Mouse (Mus musculus): Measurements from ENCODE around the gene Pde8b. TPM values are rescaled to one million over a fixed set of nuclear protein-coding genes. Genes with fewer than 3 reads are reported as not detected.

Gene Pde8b
- total and polyA plus RNA-seq, 2 experiments from 2014 or later, result 8.1 to 26.4 TPM

DNA sequence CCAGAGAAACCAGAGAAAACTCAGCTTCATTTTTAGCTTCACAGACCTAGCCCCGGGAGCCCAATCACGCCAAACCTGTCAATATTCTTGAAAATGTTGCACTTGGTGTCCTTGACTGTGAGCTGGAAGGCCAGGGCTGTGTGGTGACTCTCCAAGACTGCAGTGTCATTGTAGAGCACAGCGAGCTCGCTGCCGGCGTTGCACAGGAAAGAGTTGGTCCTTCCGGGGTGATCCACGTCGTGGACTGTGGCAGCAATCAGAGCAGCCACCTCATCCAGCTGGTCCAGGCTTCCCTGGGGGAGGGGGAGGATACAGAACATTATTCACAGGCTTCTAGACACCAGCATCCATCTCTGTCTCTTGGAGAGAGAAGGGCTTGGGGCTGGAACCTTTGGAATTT lies 216.0 kb downstream of the Pde8b start:
- Histone ChIP-seq H3K9ac (replicated peaks; ENCODE audit: low read length) (no peak overlapping the region), H3K27ac (no peak overlapping the region), H3K4me3 (ENCODE audit: low read length) (no peak overlapping the region), H3K4me1 (ENCODE audit: insufficient read depth, low read length) (no peaks in the 10 kb centered on the region; the same call in 1 of the 2 replicates), H3K9me3 (ENCODE audit: low read length) (no peaks in the 10 kb centered on the region), H3K4me2 (ENCODE audit: low read depth, low read length) (no peak overlapping the region), H3K27me3 (ENCODE audit: insufficient read depth, low read length) (no peaks in the 10 kb centered on the region), H3K36me3 (ENCODE audit: insufficient read depth, low read length) (no peaks in the 10 kb centered on the region)
- TF ChIP-seq CTCF (IDR thresholded peaks at IDR 0.05; ENCODE audit: low read depth), result no peak
- 84% methylated on average over 9 of the region's 9 CpGs for whole genome bisulfite sequencing
- ATAC-seq, result no peak
- DNase-seq (ENCODE audit: low spot score), result no peak

DNA sequence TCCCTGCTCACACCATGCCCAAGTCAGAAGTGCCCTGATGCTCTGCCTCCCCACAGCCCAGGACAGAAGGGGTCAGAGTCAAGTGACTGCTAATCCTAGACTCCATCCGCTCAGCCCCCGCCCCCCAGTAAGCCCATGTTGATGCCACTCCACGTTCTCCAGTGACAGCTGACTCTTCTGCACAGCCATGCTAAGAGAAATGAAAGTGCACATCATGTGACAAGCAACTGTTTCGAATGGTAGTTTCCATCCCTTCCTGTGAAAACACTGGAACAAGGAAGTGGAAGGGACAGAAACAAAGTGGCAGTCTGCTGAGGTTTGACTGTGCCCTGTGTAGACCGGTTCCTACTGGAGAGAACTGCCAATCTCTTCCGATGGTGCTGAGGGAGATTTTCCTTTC lies 217.2 kb downstream of the Pde8b start:
- 79% methylated on average over 6 of the region's 6 CpGs for WGBS
- Histone ChIP-seq H3K36me3 (ENCODE audit: insufficient read depth, low read length) (no peaks in the 10 kb centered on the region), H3K4me2 (ENCODE audit: low read depth, low read length) (no peak overlapping the region), H3K9me3 (ENCODE audit: low read length) (no peaks in the 10 kb centered on the region), H3K4me3 (ENCODE audit: low read length) (no peak overlapping the region), H3K9ac (replicated peaks; ENCODE audit: low read length) (no peak overlapping the region), H3K27me3 (ENCODE audit: insufficient read depth, low read length) (no peaks in the 10 kb centered on the region), H3K27ac (no peak overlapping the region), H3K4me1 (ENCODE audit: insufficient read depth, low read length) (no peaks in the 10 kb centered on the region; the same call in 1 of the 2 replicates)
- DNase-seq (ENCODE audit: low spot score) (no peak), ATAC-seq (no peak)
- no peak for TF ChIP-seq CTCF (IDR thresholded peaks at IDR 0.05; ENCODE audit: low read depth)

DNA sequence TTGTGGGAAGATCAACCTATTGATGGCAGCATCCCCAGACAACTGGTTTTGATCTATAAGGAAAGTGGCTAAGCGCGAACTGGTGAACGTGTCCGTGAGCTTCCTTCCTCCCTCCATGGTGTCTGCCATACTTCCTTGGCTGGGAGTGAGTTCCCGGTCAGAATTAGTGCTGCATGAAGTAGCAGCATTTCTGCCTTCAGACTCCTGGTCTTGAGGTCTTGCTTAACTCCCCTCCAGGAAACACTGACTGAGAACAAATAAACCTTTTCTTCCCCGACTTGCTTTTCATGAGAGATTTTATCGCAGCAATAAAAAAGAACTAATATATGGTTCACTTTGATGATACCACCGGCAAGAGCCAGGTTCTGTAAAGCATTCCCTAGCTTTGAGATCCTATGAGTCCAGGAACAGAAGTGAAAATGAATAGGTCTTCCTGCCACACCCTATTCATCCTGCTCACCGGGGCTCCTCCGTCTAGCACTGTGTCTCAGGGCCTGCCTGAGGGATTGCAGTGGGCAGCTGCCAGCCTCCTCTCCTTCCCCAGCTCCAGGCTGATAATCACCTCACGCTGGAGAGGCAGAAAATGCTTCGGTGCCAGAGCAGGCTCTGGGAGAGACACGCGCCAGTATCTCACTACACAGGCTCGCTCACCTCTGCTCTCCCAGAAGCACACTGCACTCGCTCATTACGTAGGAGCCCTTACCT lies 217.9 kb downstream of the Pde8b start:
- Histone ChIP-seq H3K9ac (replicated peaks; ENCODE audit: low read length) (no peak overlapping the region), H3K27me3 (ENCODE audit: insufficient read depth, low read length) (no peaks in the 10 kb centered on the region), H3K27ac (0 out of 2 replicates have a peak overlapping the region, but pooled peaks have one; percentile 20), H3K9me3 (ENCODE audit: low read length) (no peaks in the 10 kb centered on the region), H3K4me2 (ENCODE audit: low read depth, low read length) (no peak overlapping the region), H3K4me3 (ENCODE audit: low read length) (no peak overlapping the region), H3K4me1 (ENCODE audit: insufficient read depth, low read length) (no peaks in the 10 kb centered on the region; the same call in 1 of the 2 replicates), H3K36me3 (ENCODE audit: insufficient read depth, low read length) (no peaks in the 10 kb centered on the region)
- 0 out of 2 replicates have a peak, but pooled peaks have one; percentile 30 for ATAC-seq
- TF ChIP-seq CTCF (IDR thresholded peaks at IDR 0.05; ENCODE audit: low read depth), result no peak
- 58% methylated on average over 17 of the region's 17 CpGs for WGBS
- DNase-seq (ENCODE audit: low spot score), result peak; percentile 25

DNA sequence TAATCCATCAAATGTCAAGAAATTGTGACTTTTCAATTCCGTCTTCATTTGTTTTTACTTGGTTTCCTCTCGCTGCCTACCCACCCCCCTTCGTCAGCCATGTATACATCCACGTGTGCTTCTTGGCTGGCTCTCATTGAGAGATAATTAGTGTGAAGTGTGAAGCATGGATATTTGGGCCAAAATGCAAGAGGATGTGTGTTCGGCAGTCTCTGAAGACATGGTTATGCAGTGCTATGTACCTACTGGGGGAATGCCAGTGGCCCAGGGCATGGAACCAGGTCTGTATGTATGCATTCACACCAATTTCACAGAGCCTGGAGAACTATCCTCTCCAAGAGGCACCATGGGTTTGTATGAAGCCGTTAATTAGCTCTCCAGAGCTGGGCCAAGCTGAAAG lies 219.3 kb downstream of the Pde8b start:
- Histone ChIP-seq H3K9me3 (ENCODE audit: low read length) (no peaks in the 10 kb centered on the region), H3K27me3 (ENCODE audit: insufficient read depth, low read length) (no peaks in the 10 kb centered on the region), H3K4me1 (ENCODE audit: insufficient read depth, low read length) (no peaks in the 10 kb centered on the region; the same call in 1 of the 2 replicates), H3K36me3 (ENCODE audit: insufficient read depth, low read length) (peaks cover 4% of the 10 kb centered on the region; the same call in 1 of the 2 replicates), H3K27ac (no peak overlapping the region), H3K4me3 (ENCODE audit: low read length) (no peak overlapping the region), H3K9ac (replicated peaks; ENCODE audit: low read length) (no peak overlapping the region), H3K4me2 (ENCODE audit: low read depth, low read length) (no peak overlapping the region)
- TF ChIP-seq CTCF (IDR thresholded peaks at IDR 0.05; ENCODE audit: low read depth), result no peak
- ATAC-seq, result no peak
- no peak for DNase-seq (ENCODE audit: low spot score)
- 83% methylated on average over 6 of the region's 6 CpGs for whole genome bisulfite sequencing

DNA sequence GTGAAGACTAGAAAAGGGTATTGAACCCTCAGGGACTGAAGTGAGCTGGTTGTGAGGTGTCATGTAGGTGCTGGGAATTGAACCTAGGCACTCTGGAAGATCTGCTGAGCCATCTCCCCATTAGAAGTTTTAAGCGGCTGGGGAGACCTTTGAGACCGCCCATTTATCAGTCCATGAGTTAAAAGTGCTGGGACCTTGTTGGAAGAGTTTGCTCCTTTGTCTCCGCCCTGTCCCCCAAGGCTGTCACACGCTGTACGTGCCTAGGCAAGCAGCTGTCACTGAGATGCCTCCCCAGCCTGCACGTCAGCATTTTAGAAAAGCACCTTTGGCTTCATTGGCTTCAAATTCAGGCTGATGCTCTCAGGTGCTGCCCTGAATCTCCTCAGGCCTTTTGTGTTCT lies 229.9 kb downstream of the Pde8b start:
- Histone ChIP-seq H3K27me3 (ENCODE audit: insufficient read depth, low read length) (no peaks in the 10 kb centered on the region), H3K9me3 (ENCODE audit: low read length) (no peaks in the 10 kb centered on the region), H3K36me3 (ENCODE audit: insufficient read depth, low read length) (no peaks in the 10 kb centered on the region; the same call in 1 of the 2 replicates), H3K4me3 (ENCODE audit: low read length) (no peak overlapping the region), H3K27ac (no peak overlapping the region), H3K4me2 (ENCODE audit: low read depth, low read length) (no peak overlapping the region), H3K9ac (replicated peaks; ENCODE audit: low read length) (no peak overlapping the region), H3K4me1 (ENCODE audit: insufficient read depth, low read length) (no peaks in the 10 kb centered on the region)
- WGBS, result 85% methylated on average over 6 of the region's 6 CpGs
- DNase-seq (ENCODE audit: low spot score), result no peak
- no peak for ATAC-seq
- no peak for TF ChIP-seq CTCF (IDR thresholded peaks at IDR 0.05; ENCODE audit: low read depth)

DNA sequence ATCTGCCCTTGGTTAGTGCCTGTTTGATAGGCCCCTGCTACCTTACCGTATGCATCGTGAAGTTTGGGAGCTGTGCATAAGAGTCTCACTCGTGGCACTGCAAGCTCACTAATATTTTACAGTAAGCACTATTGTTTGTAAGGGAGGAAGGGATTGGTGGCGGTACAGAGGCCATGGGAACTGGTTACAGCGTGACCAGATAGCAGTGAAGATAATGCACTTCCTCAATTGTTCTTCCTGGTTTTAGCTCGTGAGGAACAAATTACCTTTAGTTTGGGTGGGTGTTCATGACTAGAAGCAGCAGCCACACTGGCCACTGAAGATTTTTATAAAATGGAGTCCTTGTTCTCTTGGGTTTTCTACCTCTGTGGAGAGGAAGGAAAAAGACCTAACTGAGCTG lies 230.8 kb downstream of the Pde8b start:
- H3K9me3 ChIP-seq (ENCODE audit: low read length), result no peaks in the 10 kb centered on the region
- no peak overlapping the region; the same call in 1 of the 2 replicates for H3K27ac ChIP-seq
- H3K4me3 ChIP-seq (ENCODE audit: low read length), result no peak overlapping the region
- DNase-seq (ENCODE audit: low spot score) (no peak), ATAC-seq (no peak)
- no peak for TF ChIP-seq CTCF (IDR thresholded peaks at IDR 0.05; ENCODE audit: low read depth)
- H3K27me3 ChIP-seq (ENCODE audit: insufficient read depth, low read length), result no peaks in the 10 kb centered on the region
- H3K36me3 ChIP-seq (ENCODE audit: insufficient read depth, low read length), result no peaks in the 10 kb centered on the region; the same call in 1 of the 2 replicates
- no peak overlapping the region for H3K4me2 ChIP-seq (ENCODE audit: low read depth, low read length)
- no peaks in the 10 kb centered on the region for H3K4me1 ChIP-seq (ENCODE audit: insufficient read depth, low read length)
- WGBS, result 86% methylated on average over 6 of the region's 6 CpGs
- H3K9ac ChIP-seq (replicated peaks; ENCODE audit: low read length), result no peak overlapping the region

DNA sequence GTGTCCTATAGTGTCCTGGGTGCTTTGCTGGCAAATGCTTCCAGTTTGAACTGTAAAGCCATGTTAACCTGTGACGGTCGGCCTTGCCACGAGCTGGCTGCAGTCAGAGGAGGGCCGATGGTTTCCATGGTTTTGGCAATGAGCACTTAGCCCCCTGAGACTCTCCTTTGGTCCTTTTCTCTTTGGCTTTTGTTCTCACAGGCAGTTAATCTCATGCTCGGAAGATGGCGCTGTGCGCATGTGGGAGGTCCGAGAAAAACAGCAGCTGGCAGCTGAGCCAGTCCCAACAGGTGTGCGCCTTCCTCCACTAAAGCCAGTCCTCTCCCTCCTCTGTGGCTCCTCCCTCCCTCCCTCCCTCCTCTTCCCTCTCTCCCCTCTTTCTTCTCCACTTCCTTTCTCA lies 232.2 kb downstream of the Pde8b start:
- WGBS, result 4% methylated on average over 9 of the region's 9 CpGs

More for the DNA sequence above, 232.2 kb downstream of the Pde8b start:
- H3K4me2 ChIP-seq (ENCODE audit: low read depth, low read length), result 0 out of 2 replicates have a peak overlapping the region, but pooled peaks have one; percentile 25
- peak; percentile 92 for TF ChIP-seq CTCF (IDR thresholded peaks at IDR 0.05; ENCODE audit: low read depth)
- no peak overlapping the region for H3K4me3 ChIP-seq (ENCODE audit: low read length)
- H3K4me1 ChIP-seq (ENCODE audit: insufficient read depth, low read length), result no peaks in the 10 kb centered on the region
- DNase-seq (ENCODE audit: low spot score), result peak; percentile 94
- H3K36me3 ChIP-seq (ENCODE audit: insufficient read depth, low read length), result no peaks in the 10 kb centered on the region
- H3K27ac ChIP-seq, result peak overlapping the region; percentile 22; the same call in 1 of the 2 replicates
- H3K9ac ChIP-seq (replicated peaks; ENCODE audit: low read length), result no peak overlapping the region
- ATAC-seq, result peak; percentile 90
- no peaks in the 10 kb centered on the region for H3K27me3 ChIP-seq (ENCODE audit: insufficient read depth, low read length)
- no peaks in the 10 kb centered on the region for H3K9me3 ChIP-seq (ENCODE audit: low read length)

Measured in hindbrain, postnatal 0 days (tissue).